ENCODE assay signal across 8 mouse cellular contexts in genomic region chr4:138561986-138562385, GRCm38 (mm10).
DNase-seq lines count a peak whose midpoint lies in the region; ATAC-seq lines count a peak whose summit lies in the region.

No protein-coding gene starts in this region.

- no peak for ATAC-seq in CD4-positive, CD25-positive, alpha-beta regulatory T cell, adult 4 months
- peak; percentile 74 for ATAC-seq in stomach, embryonic 14.5 days (ENCODE audit: insufficient number of reproducible peaks, insufficient read depth, low FRiP score, low read depth)

- H3K9me3 ChIP-seq in stomach, embryonic 14.5 days (ENCODE audit: control insufficient read depth, low read depth, low read length) = no peaks in the 10 kb centered on the region

- H3K4me3 ChIP-seq in stomach, embryonic 14.5 days (ENCODE audit: low read depth, low read length) = no peak overlapping the region

- no peak overlapping the region for H3K9ac ChIP-seq in stomach, embryonic 14.5 days (replicated peaks; ENCODE audit: low read depth, low read length)

- 0 out of 2 replicates have a peak, but pooled peaks cover 1% of the 10 kb centered on the region for H3K27me3 ChIP-seq in stomach, embryonic 14.5 days (ENCODE audit: control insufficient read depth, insufficient read depth, low read length)

- no peaks in the 10 kb centered on the region for H3K4me1 ChIP-seq in stomach, embryonic 14.5 days (ENCODE audit: control insufficient read depth, insufficient read depth, low read length)

- H3K36me3 ChIP-seq in stomach, embryonic 14.5 days (ENCODE audit: control insufficient read depth, insufficient read depth, low read length) = no peaks in the 10 kb centered on the region

- intact Hi-C loops in left cerebral cortex, postnatal 4 days (cut with DNase I) = loop anchor here (2.0 to 10.0 kb wide), 2 partner anchors 113 to 133 kb away; no protein-coding TSS in a partner anchor

- H3K4me2 ChIP-seq in stomach, embryonic 14.5 days (replicated peaks; ENCODE audit: low read depth, low read length) = no peak overlapping the region

- WGBS in stomach, embryonic 14.5 days = 13% methylated on average over 8 of the region's 8 CpGs

- DNase-seq in CD4-positive, CD25-positive, alpha-beta regulatory T cell, adult 2 months (ENCODE audit: low read depth, low spot score) = peak; percentile 84
- peak; percentile 89 for DNase-seq in embryo, embryonic 11 days
- DNase-seq in gastrocnemius, postnatal 4 days (ENCODE audit: low spot score in 2 of 2) = peak; percentile 65 to 83
- DNase-seq in kidney, adult 18-20 months = peak; percentile 85
- peak; percentile 93 for DNase-seq in left cerebral cortex, postnatal 4 days
- DNase-seq in naive thymus-derived CD4-positive, alpha-beta T cell, adult 2 months (ENCODE audit: low read depth) = peak; percentile 66

- no peak overlapping the region for H3K27ac ChIP-seq in stomach, embryonic 14.5 days (ENCODE audit: low read length)
